8 mouse cellular contexts compared by ENCODE assay signal in genomic region chr2:92967032-92967838, GRCm38 (mm10). TPM values are rescaled to one million over a fixed set of nuclear protein-coding genes. Genes with fewer than 3 reads are reported as not detected.
DNase-seq lines count a peak whose midpoint lies in the region; ATAC-seq lines count a peak whose summit lies in the region.
"Had no signal": no experiment of that assay in that cellular context is flagged by ENCODE, and none has a peak within 500 bp of the region (broad histone marks: within the 10 kb centered on the region; RNA-seq: fewer than 3 reads in every experiment).

No protein-coding gene starts in this region.

- H3K27me3 ChIP-seq in embryonic facial prominence, embryonic 14.5 days (replicated peaks; ENCODE audit: control insufficient read depth, insufficient read depth, low read length), result no peaks in the 10 kb centered on the region
- H3K27me3 ChIP-seq in kidney, embryonic 14.5 days (ENCODE audit: control insufficient read depth, insufficient read depth, low read length), result no peaks in the 10 kb centered on the region

- H3K27ac ChIP-seq in embryonic facial prominence, embryonic 14.5 days (replicated peaks; ENCODE audit: low read depth, low read length), result no peak overlapping the region
- peak overlapping the region; percentile 73 for H3K27ac ChIP-seq in kidney, embryonic 14.5 days (ENCODE audit: low read depth, low read length)
- H3K27ac ChIP-seq: liver, embryonic 14.5 days had no signal

- H3K36me3 ChIP-seq in embryonic facial prominence, embryonic 14.5 days (ENCODE audit: control insufficient read depth, insufficient read depth, low read length), result peaks cover 36% of the 10 kb centered on the region
- H3K36me3 ChIP-seq in kidney, embryonic 14.5 days (ENCODE audit: control insufficient read depth, insufficient read depth, low read length), result peaks cover 14% of the 10 kb centered on the region; the same call in 1 of the 2 replicates

- H3K4me2 ChIP-seq in embryonic facial prominence, embryonic 14.5 days (ENCODE audit: low read depth, low read length), result no peak overlapping the region
- no peak overlapping the region; the same call in 1 of the 2 replicates for H3K4me2 ChIP-seq in kidney, embryonic 14.5 days (replicated peaks; ENCODE audit: low read depth, low read length)

- H3K4me1 ChIP-seq in embryonic facial prominence, embryonic 14.5 days (ENCODE audit: control insufficient read depth, insufficient read depth, low read length), result peaks cover 12% of the 10 kb centered on the region
- H3K4me1 ChIP-seq in kidney, embryonic 14.5 days (ENCODE audit: control insufficient read depth, insufficient read depth, low read length), result peaks cover 20% of the 10 kb centered on the region

- DNase-seq in NIH3T3 (ENCODE audit: low read depth) (peak; percentile 24), MN1 (ENCODE audit: low spot score) (no peak), liver (no peak)
- DNase-seq in embryonic facial prominence, embryonic 14.5 days (ENCODE audit: low spot score), result peak; percentile 61
- peak; percentile 63 for DNase-seq in lung, postnatal 36 days
- DNase-seq in layer of hippocampus, adult 9-11 months, result no peak

- ATAC-seq in embryonic facial prominence, embryonic 14.5 days (ENCODE audit: low read depth), result peak; percentile 83
- ATAC-seq in kidney, embryonic 14.5 days (ENCODE audit: low FRiP score, low TSS enrichment), result peak; percentile 49; the same call in 1 of the 2 replicates

- no peaks in the 10 kb centered on the region for H3K9me3 ChIP-seq in embryonic facial prominence, embryonic 14.5 days (ENCODE audit: control insufficient read depth, low read length)
- no peaks in the 10 kb centered on the region for H3K9me3 ChIP-seq in kidney, embryonic 14.5 days (ENCODE audit: control insufficient read depth, low read length)

- no peak overlapping the region for H3K9ac ChIP-seq in embryonic facial prominence, embryonic 14.5 days (ENCODE audit: low read depth, low read length)
- no peak overlapping the region for H3K9ac ChIP-seq in kidney, embryonic 14.5 days (ENCODE audit: low read depth, low read length)
- H3K9ac ChIP-seq: liver, embryonic 14.5 days had no signal

- H3K4me3 ChIP-seq in embryonic facial prominence, embryonic 14.5 days (ENCODE audit: low read depth, low read length), result no peak overlapping the region
- H3K4me3 ChIP-seq in kidney, embryonic 14.5 days (ENCODE audit: low read length), result no peak overlapping the region

- 28% methylated on average over 10 of the region's 10 CpGs for WGBS in embryonic facial prominence, embryonic 14.5 days
- 22% methylated on average over 10 of the region's 10 CpGs for WGBS in kidney, embryonic 14.5 days

RNA-seq across cellular contexts. Expression of gene Syt13, which starts 52.3 kb away (rescaled TPM):
- 8.7 and 11.6 TPM in 2 replicates for polyA plus RNA-seq in embryonic facial prominence, embryonic 14.5 days (2014; fragmentation: Nextera tagmentation; extraction: Ambion mirVana)
- 2.6 and 4.6 TPM in 2 replicates for polyA plus RNA-seq in kidney, embryonic 14.5 days (2014; fragmentation: Nextera tagmentation; extraction: Ambion mirVana)

Comparison
In these comparisons a context has a peak if more than half of its experiments do, and no peak if none do; other contexts are left out.
1. DNase-seq: peak in NIH3T3 (single experiment), embryonic facial prominence, embryonic 14.5 days (single experiment) and lung, postnatal 36 days (single experiment); none in layer of hippocampus, adult 9-11 months (single experiment), MN1 (single experiment) and liver (single experiment).